Mouse (Mus musculus) frontal cortex, adult (tissue): Measurements from ENCODE around the gene Olfr284.

ENCODE experiments used
- ATAC-seq: cut with Nextera tagmentation; 2 replicates; pipeline ENCODE4 v1.9.2; 2017; ENCODE audit warnings: mild to moderate bottlenecking, moderate library complexity, mixed read lengths; ENCODE audit not compliant: low TSS enrichment

Gene Olfr284

GRCm38 (mm10) chr15:98340887-98341286 lies at the start of gene Olfr284:
Gene Olfr284 (minus strand): TSS chr15:98340987.
- no peak for ATAC-seq

GRCm38 (mm10) chr15:98389796-98390195 lies 49.0 kb upstream of the Olfr284 start:
- peak; percentile 78 for ATAC-seq

- ATAC-seq: no peak
Observed at GRCm38 (mm10) chr15:98387621-98388020, 46.8 kb upstream of the Olfr284 start.

- ATAC-seq: no peak
Observed at GRCm38 (mm10) chr15:98380846-98381245, 40.1 kb upstream of the Olfr284 start, which contains the start of gene Olfr283. Gene Olfr283 (minus strand): TSS chr15:98380946.

- ATAC-seq: no peak
Observed at GRCm38 (mm10) chr15:98378209-98378608, 37.4 kb upstream of the Olfr284 start.

- ATAC-seq: no peak
Observed at GRCm38 (mm10) chr15:98317177-98317724, 23.5 kb downstream of the Olfr284 start, which contains the start of gene Olfr285. Gene Olfr285 (minus strand): TSS chr15:98317353.

- no peak for ATAC-seq
Observed at GRCm38 (mm10) chr15:98315703-98316102, 25.1 kb downstream of the Olfr284 start.

GRCm38 (mm10) chr15:98295628-98296551 lies 44.9 kb downstream of the Olfr284 start, which contains the start of gene Zfp641:
Gene Zfp641 (minus strand): TSS chr15:98296161.
- ATAC-seq: peak; percentile 80

GRCm38 (mm10) chr15:98293651-98294050 lies 47.1 kb downstream of the Olfr284 start:
- ATAC-seq: no peak
